Mouse (Mus musculus) granulocyte monocyte progenitor cell, adult 5-6 weeks (primary cell): Measurements from ENCODE around the gene Mex3d. TPM values are rescaled to one million over a fixed set of nuclear protein-coding genes. Genes with fewer than 3 reads are reported as not detected.

Experiments used
- ATAC-seq: replicated peaks from 2 replicates; pipeline ENCODE4 v1.8.0; 2016; ENCODE audit warnings: mild to moderate bottlenecking, moderate TSS enrichment, inconsistent platforms; ENCODE audit not compliant: poor library complexity, severe bottlenecking
- total RNA-seq, 2 experiments: library from RNA; stranded (forward) in 1 of 2; stranded (reverse) in 1 of 2; fragments of 200-712, 200-1000 nt in 1 of 2; fragments of >200 nt in 1 of 2; fragmentation: Nextera tagmentation in 1 of 2; gene quantifications; 2 replicates each; pipeline ENCODE4 v1.2.3; 2014 to 2017

Mex3d gene
- total RNA-seq, 2 experiments from 2014 or later: 0.67 to 2.1 TPM

DNA sequence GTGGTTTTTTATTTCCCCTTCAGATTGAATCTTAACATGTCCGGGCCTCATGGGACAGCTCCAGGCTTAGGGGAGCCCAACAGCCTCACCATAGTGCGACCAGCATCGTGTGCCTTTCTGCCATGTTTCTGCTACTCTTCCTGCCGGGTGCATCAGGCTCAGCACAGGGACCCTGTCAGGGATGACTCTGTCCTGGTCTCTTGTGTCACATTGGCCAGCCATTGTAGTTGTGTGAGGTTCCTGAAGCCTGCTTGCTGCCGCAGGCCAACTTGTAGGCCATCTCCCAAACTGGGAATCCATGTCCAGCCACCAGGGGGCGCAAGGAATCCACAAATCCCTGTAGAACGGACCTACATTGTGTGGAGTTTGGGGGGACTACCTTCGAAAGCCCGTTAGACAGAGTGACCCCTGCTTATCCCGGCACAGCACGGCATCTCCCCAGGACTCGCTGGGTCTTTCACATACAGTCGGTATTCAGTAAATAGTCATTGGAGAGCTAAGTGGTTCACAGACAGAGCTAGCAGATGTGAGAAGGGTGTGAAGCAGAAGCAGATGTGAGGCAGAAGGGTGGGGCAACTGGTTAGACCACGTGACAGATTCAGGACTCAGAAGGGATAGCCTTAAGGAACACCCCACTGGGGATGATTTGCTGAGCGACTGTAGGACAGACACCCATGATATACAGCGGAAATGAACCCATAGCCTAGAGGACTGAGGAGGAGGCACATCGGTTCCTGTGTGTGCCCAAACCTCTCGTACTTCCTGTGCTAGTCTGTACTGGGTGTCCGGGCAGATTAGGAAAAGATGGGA, 47.3 kb downstream of the Mex3d start:
- ATAC-seq: peak; percentile 35

DNA sequence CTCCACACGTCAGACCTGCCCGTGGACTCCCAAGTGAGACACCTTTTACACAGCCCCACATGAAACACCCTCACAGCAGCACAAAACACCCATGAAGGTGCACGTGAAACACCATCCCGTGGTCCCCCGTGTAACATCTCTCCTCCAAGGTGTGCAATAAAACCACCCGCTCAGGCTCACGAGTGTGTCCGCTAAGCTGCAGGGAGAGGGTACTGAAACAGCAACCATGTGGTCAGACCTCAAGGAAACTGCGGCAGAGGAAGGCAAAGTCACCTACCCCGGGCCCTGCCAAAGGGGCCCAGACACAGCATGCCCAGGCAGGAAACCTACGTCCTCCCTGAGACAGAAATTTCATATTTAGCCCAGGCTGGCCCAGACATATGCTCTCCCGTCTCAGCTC, 51.2 kb downstream of the Mex3d start:
- no peak for ATAC-seq

DNA sequence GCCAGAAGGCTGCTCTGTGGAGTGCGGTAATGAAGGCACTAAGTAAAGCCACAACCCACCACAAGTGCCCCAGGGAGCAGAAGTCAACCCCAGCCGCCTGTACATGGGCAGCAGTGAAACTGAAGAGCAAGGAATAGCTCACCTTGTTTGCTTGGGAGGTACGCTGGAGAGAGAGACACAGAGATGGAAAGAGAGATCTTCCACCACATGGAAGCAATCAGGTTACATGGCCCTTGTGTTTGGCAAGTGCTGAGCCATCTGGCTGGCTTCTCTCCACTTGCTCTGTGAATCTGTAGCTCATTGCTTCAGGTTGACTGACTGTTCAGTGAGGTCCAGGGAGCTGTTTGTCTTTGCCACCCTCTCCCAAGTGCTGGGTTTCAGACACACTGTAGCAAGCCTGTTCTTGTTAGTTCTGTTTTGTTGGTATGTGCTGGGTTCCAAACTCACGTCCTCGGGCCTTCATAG, 54.9 kb downstream of the Mex3d start:
- no peak for ATAC-seq

DNA sequence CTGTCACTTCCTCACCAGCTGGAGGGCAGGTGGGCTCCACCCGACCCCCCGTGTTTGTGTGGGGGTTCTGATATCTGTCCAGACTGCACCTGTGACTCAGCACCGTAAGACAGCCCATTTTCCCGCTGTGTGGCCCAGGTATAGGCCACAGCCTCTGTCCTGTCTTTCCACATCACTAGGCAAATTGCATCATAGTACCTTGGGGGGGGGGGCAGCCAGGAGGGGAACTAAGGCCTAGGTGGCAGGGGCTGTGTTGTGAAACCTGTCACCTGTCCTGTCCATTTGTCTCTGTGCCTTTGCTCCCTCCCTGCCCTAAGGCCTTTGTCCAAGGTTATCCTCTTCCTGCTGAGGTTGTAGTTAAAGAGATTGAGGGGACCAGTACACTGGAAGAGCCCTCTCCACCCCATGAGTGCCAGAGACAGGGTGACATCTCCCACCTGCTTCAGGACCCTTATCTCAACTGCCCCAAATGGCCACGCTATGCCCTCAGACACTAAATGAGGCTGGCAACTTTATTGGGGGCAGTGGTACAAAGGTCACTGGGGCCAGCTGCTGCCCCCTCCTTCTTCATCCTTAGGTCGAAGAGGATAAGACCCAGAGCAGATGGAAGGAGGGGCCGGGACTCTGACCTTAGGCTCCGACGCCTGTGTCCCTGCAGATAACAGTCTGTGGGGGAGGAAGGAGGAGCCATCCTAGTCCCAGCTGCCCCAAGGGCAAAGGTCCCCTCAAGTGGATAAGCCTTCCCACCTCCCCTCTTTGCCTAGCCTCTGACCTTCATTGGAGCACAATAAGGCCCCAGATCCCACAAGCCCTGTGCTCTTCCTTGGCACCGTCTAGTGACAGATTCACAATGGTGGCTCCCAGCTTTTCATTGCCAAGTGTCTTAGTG, 55.6 kb downstream of the Mex3d start:
- no peak for ATAC-seq

DNA sequence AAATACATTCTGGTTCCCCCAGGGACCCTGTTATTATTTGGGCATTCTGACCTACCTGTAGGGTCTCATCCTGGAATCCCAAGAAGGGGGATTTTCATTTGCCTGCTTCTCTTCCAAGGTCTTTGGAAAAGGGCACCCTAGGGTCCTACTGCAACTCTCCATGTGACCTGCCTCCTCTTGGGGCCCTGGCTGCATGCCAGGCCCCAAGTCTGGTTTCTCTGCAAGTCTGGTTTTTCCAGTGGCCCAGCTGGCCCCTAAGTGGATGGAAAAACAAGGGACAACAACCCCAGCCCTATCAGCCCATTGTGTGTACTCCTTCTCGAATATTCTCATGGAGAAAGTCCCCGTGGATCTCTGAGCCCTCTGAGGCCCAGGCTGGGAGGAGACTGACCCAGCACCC, 56.6 kb downstream of the Mex3d start:
- ATAC-seq: no peak

Other genes with a start within 250 kb of the Mex3d start
- 193 and 253 TPM in 2 replicates for gene Atp5d, start 249.0 kb downstream of the Mex3d start, total RNA-seq (2014; fragmentation: Nextera tagmentation)
- gene Atp5d, start 249.0 kb downstream of the Mex3d start, total RNA-seq (2017): 47.4 and 49.6 TPM in 2 replicates
- 0.73 and 5.3 TPM in 2 replicates for gene Cbarp, start 246.8 kb downstream of the Mex3d start, total RNA-seq (2014; fragmentation: Nextera tagmentation)
- gene Cbarp, start 246.8 kb downstream of the Mex3d start, total RNA-seq (2017): 0.36 TPM in 1 of 2 replicates, not detected in the other
- 26.7 and 36.8 TPM in 2 replicates for gene Midn, start 239.4 kb downstream of the Mex3d start, total RNA-seq (2014; fragmentation: Nextera tagmentation)
- 10.0 and 17.4 TPM in 2 replicates for gene Midn, start 239.4 kb downstream of the Mex3d start, total RNA-seq (2017)
- gene Cirbp, start 221.7 kb downstream of the Mex3d start, total RNA-seq (2014; fragmentation: Nextera tagmentation): 25.3 and 70.7 TPM in 2 replicates
- 36.8 and 40.7 TPM in 2 replicates for gene Cirbp, start 221.7 kb downstream of the Mex3d start, total RNA-seq (2017)
- gene 1600002K03Rik, start 214.7 kb downstream of the Mex3d start, total RNA-seq (2014; fragmentation: Nextera tagmentation): 17.2 and 43.4 TPM in 2 replicates
- 11.2 and 11.5 TPM in 2 replicates for gene 1600002K03Rik, start 214.7 kb downstream of the Mex3d start, total RNA-seq (2017)
- gene Efna2, start 208.2 kb downstream of the Mex3d start, total RNA-seq (2014; fragmentation: Nextera tagmentation): not detected in 2 replicates
- gene Efna2, start 208.2 kb downstream of the Mex3d start, total RNA-seq (2017): 0.05 TPM in 1 of 2 replicates, not detected in the other
- 52.6 and 53.1 TPM in 2 replicates for gene Mum1, start 161.2 kb downstream of the Mex3d start, total RNA-seq (2014; fragmentation: Nextera tagmentation)
- 30.6 and 31.0 TPM in 2 replicates for gene Mum1, start 161.2 kb downstream of the Mex3d start, total RNA-seq (2017)
- gene Ndufs7, start 138.5 kb downstream of the Mex3d start, total RNA-seq (2014; fragmentation: Nextera tagmentation): 109 and 191 TPM in 2 replicates
- 97.9 and 124 TPM in 2 replicates for gene Ndufs7, start 138.5 kb downstream of the Mex3d start, total RNA-seq (2017)
- gene Gamt, start 126.6 kb downstream of the Mex3d start, total RNA-seq (2014; fragmentation: Nextera tagmentation): 4.8 and 6.9 TPM in 2 replicates
- 3.1 and 5.7 TPM in 2 replicates for gene Gamt, start 126.6 kb downstream of the Mex3d start, total RNA-seq (2017)
- 128 and 145 TPM in 2 replicates for gene Dazap1, start 126.2 kb downstream of the Mex3d start, total RNA-seq (2014; fragmentation: Nextera tagmentation)
- gene Dazap1, start 126.2 kb downstream of the Mex3d start, total RNA-seq (2017): 154 and 157 TPM in 2 replicates
- gene Rps15, start 95.2 kb downstream of the Mex3d start, total RNA-seq (2014; fragmentation: Nextera tagmentation): 3,725 and 3,829 TPM in 2 replicates
- gene Rps15, start 95.2 kb downstream of the Mex3d start, total RNA-seq (2017): 2,646 and 2,810 TPM in 2 replicates
- not detected in 2 replicates for gene Apc2, start 91.7 kb downstream of the Mex3d start, total RNA-seq (2014; fragmentation: Nextera tagmentation)
- gene Apc2, start 91.7 kb downstream of the Mex3d start, total RNA-seq (2017): not detected in 2 replicates
- 35.2 and 45.0 TPM in 2 replicates for gene 2310011J03Rik, start 67.1 kb downstream of the Mex3d start, total RNA-seq (2014; fragmentation: Nextera tagmentation)
- 16.4 and 17.4 TPM in 2 replicates for gene 2310011J03Rik, start 67.1 kb downstream of the Mex3d start, total RNA-seq (2017)
- 6.7 and 7.2 TPM in 2 replicates for gene Pcsk4, start 58.2 kb downstream of the Mex3d start, total RNA-seq (2014; fragmentation: Nextera tagmentation)
- gene Pcsk4, start 58.2 kb downstream of the Mex3d start, total RNA-seq (2017): 0.98 and 1.6 TPM in 2 replicates
- 0.11 and 0.60 TPM in 2 replicates for gene Reep6, start 57.7 kb downstream of the Mex3d start, total RNA-seq (2014; fragmentation: Nextera tagmentation)
- gene Reep6, start 57.7 kb downstream of the Mex3d start, total RNA-seq (2017): 0.22 and 2.7 TPM in 2 replicates
- gene Adamtsl5, start 39.2 kb downstream of the Mex3d start, total RNA-seq (2014; fragmentation: Nextera tagmentation): not detected in 2 replicates
- gene Adamtsl5, start 39.2 kb downstream of the Mex3d start, total RNA-seq (2017): not detected in 2 replicates
- not detected in 2 replicates for gene Plk5, start 31.2 kb downstream of the Mex3d start, total RNA-seq (2014; fragmentation: Nextera tagmentation)
- gene Plk5, start 31.2 kb downstream of the Mex3d start, total RNA-seq (2017): not detected in 2 replicates
- gene Mbd3, start 11.9 kb upstream of the Mex3d start, total RNA-seq (2014; fragmentation: Nextera tagmentation): 85.0 and 105 TPM in 2 replicates
- gene Mbd3, start 11.9 kb upstream of the Mex3d start, total RNA-seq (2017): 94.1 and 106 TPM in 2 replicates
- 382 and 438 TPM in 2 replicates for gene Uqcr11, start 19.2 kb upstream of the Mex3d start, total RNA-seq (2014; fragmentation: Nextera tagmentation)
- gene Uqcr11, start 19.2 kb upstream of the Mex3d start, total RNA-seq (2017): 172 and 277 TPM in 2 replicates
- gene Tcf3, start 46.0 kb upstream of the Mex3d start, total RNA-seq (2014; fragmentation: Nextera tagmentation): 33.8 and 55.2 TPM in 2 replicates
- 30.7 and 48.4 TPM in 2 replicates for gene Tcf3, start 46.0 kb upstream of the Mex3d start, total RNA-seq (2017)
- not detected in 2 replicates for gene Onecut3, start 107.2 kb upstream of the Mex3d start, total RNA-seq (2014; fragmentation: Nextera tagmentation)
- not detected in 2 replicates for gene Onecut3, start 107.2 kb upstream of the Mex3d start, total RNA-seq (2017)
- gene Atp8b3, start 151.5 kb upstream of the Mex3d start, total RNA-seq (2014; fragmentation: Nextera tagmentation): 0.64 TPM in 1 of 2 replicates, not detected in the other
- not detected in 2 replicates for gene Atp8b3, start 151.5 kb upstream of the Mex3d start, total RNA-seq (2017)
- 43.7 and 48.2 TPM in 2 replicates for gene Rexo1, start 173.9 kb upstream of the Mex3d start, total RNA-seq (2014; fragmentation: Nextera tagmentation)
- gene Rexo1, start 173.9 kb upstream of the Mex3d start, total RNA-seq (2017): 17.5 and 28.8 TPM in 2 replicates
- gene Klf16, start 189.7 kb upstream of the Mex3d start, total RNA-seq (2014; fragmentation: Nextera tagmentation): 9.3 and 10.1 TPM in 2 replicates
- 2.8 and 6.8 TPM in 2 replicates for gene Klf16, start 189.7 kb upstream of the Mex3d start, total RNA-seq (2017)
- 27.7 and 36.2 TPM in 2 replicates for gene Abhd17a, start 202.7 kb upstream of the Mex3d start, total RNA-seq (2014; fragmentation: Nextera tagmentation)
- gene Abhd17a, start 202.7 kb upstream of the Mex3d start, total RNA-seq (2017): 24.2 and 33.5 TPM in 2 replicates
- 40.5 and 72.3 TPM in 2 replicates for gene Scamp4, start 215.2 kb upstream of the Mex3d start, total RNA-seq (2014; fragmentation: Nextera tagmentation)
- gene Scamp4, start 215.2 kb upstream of the Mex3d start, total RNA-seq (2017): 10.7 and 11.4 TPM in 2 replicates
- 0.79 TPM in 1 of 2 replicates, not detected in the other for gene Adat3, start 215.2 kb upstream of the Mex3d start, total RNA-seq (2014; fragmentation: Nextera tagmentation)
- gene Adat3, start 215.2 kb upstream of the Mex3d start, total RNA-seq (2017): 0.34 and 0.67 TPM in 2 replicates
- 3.1 TPM in 1 of 2 replicates, not detected in the other for gene Gm49322, start 218.4 kb upstream of the Mex3d start, total RNA-seq (2014; fragmentation: Nextera tagmentation)
- gene Gm49322, start 218.4 kb upstream of the Mex3d start, total RNA-seq (2017): 0.39 TPM in 1 of 2 replicates, not detected in the other
- 47.7 and 65.2 TPM in 2 replicates for gene Csnk1g2, start 235.2 kb upstream of the Mex3d start, total RNA-seq (2014; fragmentation: Nextera tagmentation)
- 112 and 127 TPM in 2 replicates for gene Csnk1g2, start 235.2 kb upstream of the Mex3d start, total RNA-seq (2017)